Mouse (Mus musculus): ENCODE measurements around the gene Naxd. TPM values are rescaled to one million over a fixed set of nuclear protein-coding genes. Genes with fewer than 3 reads are reported as not detected.
A peak's percentile ranks its signal among the peaks of the same experiment; 100 is the strongest.
"Not testable (repeated sequence)": the region's sequence is repeated elsewhere in the genome, so short reads cannot be mapped to it uniquely, and the experiment has no call there.

Gene Naxd
- 10 to 100 TPM; 25.4 to 26.0 TPM for total RNA-seq (2021)
- long read RNA-seq, experiment 1, transcript Naxd-202 (10 exons, 1,307 nt): major isoform, 25 of 35 reads
- long read RNA-seq, experiment 1, transcript Naxd-201 (10 exons, 1,359 nt): minor isoform, 8 of 35 reads
- long read RNA-seq, experiment 1, partial matches to known transcripts: 0 of 35 reads
- long read RNA-seq, experiment 1, other reads (novel, unspliced or antisense): 2 of 35 reads
- long read RNA-seq, experiment 2, transcript Naxd-202 (10 exons, 1,307 nt): major isoform, 20 of 31 reads
- long read RNA-seq, experiment 2, transcript Naxd-201 (10 exons, 1,359 nt): minor isoform, 5 of 31 reads
- long read RNA-seq, experiment 2, partial matches to known transcripts: 2 of 31 reads
- long read RNA-seq, experiment 2, other reads (novel, unspliced or antisense): 3 of 31 reads

GRCm38 (mm10) chr8:11497017-11497990 lies at the start of gene Naxd:
Naxd (plus strand) TSS chr8:11497506.
- DNase-seq (ENCODE audit: low spot score): peak; percentile 90

GRCm38 (mm10) chr8:11447910-11448570 lies 49.3 kb upstream of the Naxd start:
- DNase-seq (ENCODE audit: low spot score): no peak

- peak; percentile 32 for DNase-seq (ENCODE audit: low spot score)
These were observed 46.9 kb upstream of the Naxd start for GRCm38 (mm10) chr8:11450184-11451113.

GRCm38 (mm10) chr8:11452152-11452551 lies 45.2 kb upstream of the Naxd start:
- DNase-seq (ENCODE audit: low spot score): peak; percentile 31

- DNase-seq (ENCODE audit: low spot score): no peak
These were observed 44.7 kb upstream of the Naxd start for GRCm38 (mm10) chr8:11452559-11452958.

GRCm38 (mm10) chr8:11452974-11453373 lies 44.3 kb upstream of the Naxd start:
- no peak for DNase-seq (ENCODE audit: low spot score)

- no peak for DNase-seq (ENCODE audit: low spot score)
These were observed 43.1 kb upstream of the Naxd start for GRCm38 (mm10) chr8:11454228-11454627.

GRCm38 (mm10) chr8:11457278-11457677 lies 40.0 kb upstream of the Naxd start:
- DNase-seq (ENCODE audit: low spot score): no peak

GRCm38 (mm10) chr8:11457981-11458836 lies 39.1 kb upstream of the Naxd start:
- DNase-seq (ENCODE audit: low spot score): peak; percentile 23

- no peak for DNase-seq (ENCODE audit: low spot score)
These were observed 38.3 kb upstream of the Naxd start for GRCm38 (mm10) chr8:11459016-11459415.

- no peak for DNase-seq (ENCODE audit: low spot score)
These were observed 36.4 kb upstream of the Naxd start for GRCm38 (mm10) chr8:11460934-11461333.

- DNase-seq (ENCODE audit: low spot score): no peak
These were observed 35.5 kb upstream of the Naxd start for GRCm38 (mm10) chr8:11461847-11462246.

GRCm38 (mm10) chr8:11462641-11463040 lies 34.7 kb upstream of the Naxd start:
- no peak for DNase-seq (ENCODE audit: low spot score)

GRCm38 (mm10) chr8:11463541-11463888 lies 33.8 kb upstream of the Naxd start:
- DNase-seq (ENCODE audit: low spot score): no peak

GRCm38 (mm10) chr8:11463889-11464706 lies 33.2 kb upstream of the Naxd start:
- DNase-seq (ENCODE audit: low spot score): no peak

- no peak for DNase-seq (ENCODE audit: low spot score)
These were observed 32.7 kb upstream of the Naxd start for GRCm38 (mm10) chr8:11464707-11464964.

- no peak for DNase-seq (ENCODE audit: low spot score)
These were observed 31.7 kb upstream of the Naxd start for GRCm38 (mm10) chr8:11465619-11466018.

- DNase-seq (ENCODE audit: low spot score): not testable (repeated sequence)
These were observed 30.8 kb upstream of the Naxd start for GRCm38 (mm10) chr8:11466528-11466927.

- no peak for DNase-seq (ENCODE audit: low spot score)
These were observed 28.2 kb upstream of the Naxd start for GRCm38 (mm10) chr8:11469095-11469494.

All from gastrocnemius, adult 18-20 months (tissue).